Comparison of ENCODE assay signal across 17 mouse cellular contexts in the genomic region with DNA sequence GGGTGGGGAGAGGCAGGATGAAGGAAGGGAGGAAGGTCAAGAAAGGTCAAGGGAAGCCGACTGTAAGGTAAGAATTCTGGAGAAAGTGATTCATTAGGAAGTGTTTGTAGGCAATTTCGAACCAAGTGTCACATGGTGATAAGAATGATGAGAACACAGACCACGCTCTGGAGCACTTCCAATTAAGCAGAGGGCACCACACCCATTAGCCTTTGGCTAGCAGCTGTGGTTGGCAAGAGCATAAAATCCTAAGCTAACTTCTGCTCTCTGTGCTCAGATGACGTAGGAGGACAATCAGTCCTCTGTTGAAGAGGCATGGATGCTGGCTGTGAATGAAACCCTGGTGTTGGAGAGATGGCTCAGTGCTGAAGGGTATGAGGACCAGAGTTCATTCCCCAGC. TPM values are rescaled to one million over a fixed set of nuclear protein-coding genes. Genes with fewer than 3 reads are reported as not detected.
DNase-seq lines count a peak whose midpoint lies in the region; ATAC-seq and TF ChIP-seq lines count a peak whose summit lies in the region.
"Had no signal": no experiment of that assay in that cellular context is flagged by ENCODE, and none has a peak within 500 bp of the region (broad histone marks: within the 10 kb centered on the region; RNA-seq: fewer than 3 reads in every experiment).

No protein-coding gene starts in this region.

- intact Hi-C loops in heart, postnatal 10 days (cut with DNase I) = no loop called here

- no peak for TF ChIP-seq CTCF in C2C12 (IDR thresholded peaks at IDR 0.05; ENCODE audit: control insufficient read depth, insufficient read depth, insufficient read length)

- ATAC-seq in monocyte, adult 5-6 weeks (replicated peaks; ENCODE audit: insufficient number of reproducible peaks, low FRiP score, low TSS enrichment, poor library complexity, severe bottlenecking) = peak; percentile 70
- no peak for ATAC-seq in granulocyte monocyte progenitor cell, adult 5-6 weeks (replicated peaks; ENCODE audit: poor library complexity, severe bottlenecking)
- ATAC-seq: midbrain, embryonic 16.5 days; Patski had no signal

- 0 out of 2 replicates have a peak overlapping the region, but pooled peaks have one; percentile 51 for H3K27ac ChIP-seq in brown adipose tissue, adult 24 weeks (replicated peaks; ENCODE audit: low read depth, low read length)
- H3K27ac ChIP-seq: forebrain, embryonic 12.5 days; liver, embryonic 14.5 days; neural tube, embryonic 13.5 days had no signal

- no peaks in the 10 kb centered on the region for H3K4me1 ChIP-seq in brown adipose tissue, adult 24 weeks (ENCODE audit: control insufficient read depth, insufficient read depth, insufficient read length, low read length)
- H3K4me1 ChIP-seq: forebrain, embryonic 12.5 days; neural tube, embryonic 13.5 days had no signal

- H3K79me2 ChIP-seq in C2C12 (ENCODE audit: control insufficient read depth, insufficient read depth) = no peaks in the 10 kb centered on the region

- peak; percentile 19 to 41 for DNase-seq in heart, postnatal 10 days
- no peak for DNase-seq in heart, adult 8-10 months (ENCODE audit: low spot score)
- DNase-seq in frontal cortex, adult 2 months (ENCODE audit: extremely low spot score in 1 of 2, low spot score in 1 of 2) = no peak
- DNase-seq: cerebellum, adult 11-12 months; kidney, adult 9 months had no signal

- no peaks in the 10 kb centered on the region for H3K27me3 ChIP-seq in C2C12 (ENCODE audit: control insufficient read depth, insufficient read depth, insufficient read length)
- H3K27me3 ChIP-seq: forebrain, embryonic 12.5 days; neural tube, embryonic 13.5 days had no signal

- H3K79me3 ChIP-seq in C2C12 (ENCODE audit: low read depth) = no peaks in the 10 kb centered on the region

- H3K4me3 ChIP-seq in C2C12 (ENCODE audit: insufficient read depth, poor library complexity, severe bottlenecking) = no peak overlapping the region
- no peak overlapping the region for H3K4me3 ChIP-seq in brown adipose tissue, adult 24 weeks (ENCODE audit: insufficient read depth, low read depth, low read length)
- H3K4me3 ChIP-seq: forebrain, embryonic 12.5 days; neural tube, embryonic 13.5 days had no signal

- H3ac ChIP-seq in C2C12 (ENCODE audit: control insufficient read depth, insufficient read length, low read depth) = no peak overlapping the region

- H3K36me3 ChIP-seq in C2C12 (ENCODE audit: control insufficient read depth, insufficient read depth) = no peaks in the 10 kb centered on the region
- H3K36me3 ChIP-seq: forebrain, embryonic 12.5 days; neural tube, embryonic 13.5 days had no signal

TF ChIP-seq in C2C12, 6 proteins besides CTCF, POLR2A, EP300 and RAD21:
- peak; percentile 13 for TF ChIP-seq MYOD1 (IDR thresholded peaks at IDR 0.05; ENCODE audit: control insufficient read depth, insufficient read length, low read depth)
- TF ChIP-seq CEBPB (IDR thresholded peaks at IDR 0.05; ENCODE audit: low read depth) = no peak
- no peak for TF ChIP-seq MYOG (IDR thresholded peaks at IDR 0.05; ENCODE audit: control insufficient read depth, extremely low read depth, insufficient read length)
- TF ChIP-seq USF1 (IDR thresholded peaks at IDR 0.05; ENCODE audit: low read depth) = peak; percentile 71
- TF ChIP-seq MAX (IDR thresholded peaks at IDR 0.05) = peak; percentile 57

RNA-seq across cellular contexts. Expression of gene Mgl2, which starts 15.6 kb away (rescaled TPM):
- total RNA-seq in heart, postnatal 10 days (2021) = 1 to 10 TPM in 1 of 2 experiments, under 1 TPM in 1; 0.69 to 1.0 TPM
- 1 to 10 TPM; 2.6 to 4.5 (median 3.2) TPM for total RNA-seq in heart, adult 8-10 months (2022)
- 1.8 TPM for polyA plus RNA-seq in C2C12 (2012; fragmentation: generic; extraction: Trizol)
- 13.1 and 16.8 TPM in 2 replicates for polyA plus RNA-seq in brown adipose tissue, adult 24 weeks (2012; ENCODE audit: insufficient read depth, insufficient read length, missing spikeins)
- 0.38 to 0.39 TPM in 2 of 3 replicates, not detected in the other for total RNA-seq in monocyte, adult 5-6 weeks (2017)
- 11.3 and 13.2 TPM in 2 replicates for total RNA-seq in granulocyte monocyte progenitor cell, adult 5-6 weeks (2014; fragmentation: Nextera tagmentation)
- total RNA-seq in granulocyte monocyte progenitor cell, adult 5-6 weeks (2017) = 36.5 and 37.9 TPM in 2 replicates
- polyA plus RNA-seq in frontal cortex, adult 2 months (2012; rRNA removed) = 0.42 and 0.92 TPM in 2 replicates
- polyA plus RNA-seq: forebrain, embryonic 12.5 days; limb, embryonic 11.5 days; Patski had no signal

RNA-seq across cellular contexts. Expression of gene Asgr2, which starts 22.1 kb away (rescaled TPM):
- not detected for total RNA-seq in heart, postnatal 10 days (2021)
- total RNA-seq in heart, adult 8-10 months (2022) = under 1 TPM in 1 of 4 experiments, not detected in 3; 0.34 TPM
- polyA plus RNA-seq in C2C12 (2012; fragmentation: generic; extraction: Trizol) = 1.3 TPM
- polyA plus RNA-seq in brown adipose tissue, adult 24 weeks (2012; ENCODE audit: insufficient read depth, insufficient read length, missing spikeins) = not detected in 2 replicates
- total RNA-seq in monocyte, adult 5-6 weeks (2017) = 2.8 TPM in 1 of 3 replicates, not detected in the others
- 3.9 TPM in 1 of 2 replicates, not detected in the other for total RNA-seq in granulocyte monocyte progenitor cell, adult 5-6 weeks (2014; fragmentation: Nextera tagmentation)
- not detected in 2 replicates for total RNA-seq in granulocyte monocyte progenitor cell, adult 5-6 weeks (2017)
- polyA plus RNA-seq in frontal cortex, adult 2 months (2012; rRNA removed) = 0.18 and 0.46 TPM in 2 replicates
- total RNA-seq: heart, postnatal 36 days; left cerebral cortex, adult 18-20 months had no signal
- polyA plus RNA-seq: forebrain, embryonic 12.5 days; limb, embryonic 11.5 days; midbrain, embryonic 16.5 days; neural tube, embryonic 13.5 days; Patski had no signal

RNA-seq across cellular contexts. Expression of gene Clec10a, which starts 41.4 kb away (rescaled TPM):
- 1 to 10 TPM in 1 of 2 experiments, under 1 TPM in 1; 0.82 to 1.0 TPM for total RNA-seq in heart, postnatal 10 days (2021)
- 1 to 10 TPM; 1.7 to 4.2 (median 3.2) TPM for total RNA-seq in heart, adult 8-10 months (2022)
- polyA plus RNA-seq in C2C12 (2012; fragmentation: generic; extraction: Trizol) = 0.20 TPM
- 8.7 and 15.9 TPM in 2 replicates for polyA plus RNA-seq in brown adipose tissue, adult 24 weeks (2012; ENCODE audit: insufficient read depth, insufficient read length, missing spikeins)
- total RNA-seq in monocyte, adult 5-6 weeks (2017) = 5.3 to 21.7 TPM (median 15.6 TPM) in 3 replicates
- 6.9 and 11.3 TPM in 2 replicates for total RNA-seq in granulocyte monocyte progenitor cell, adult 5-6 weeks (2014; fragmentation: Nextera tagmentation)
- 9.8 and 13.9 TPM in 2 replicates for total RNA-seq in granulocyte monocyte progenitor cell, adult 5-6 weeks (2017)
- polyA plus RNA-seq in frontal cortex, adult 2 months (2012; rRNA removed) = 0.90 and 2.4 TPM in 2 replicates
- polyA plus RNA-seq: limb, embryonic 11.5 days; Patski had no signal

Comparison
In these comparisons a context has a peak if more than half of its experiments do, and no peak if none do; other contexts are left out.
1. DNase-seq: peak in heart, postnatal 10 days (2 of 2); none in heart, adult 8-10 months (single experiment) and frontal cortex, adult 2 months (0 of 2).